Mouse (Mus musculus) right cerebral cortex, adult 18-20 months (tissue): Measurements from ENCODE around the gene Rap1gap2.

Experiments used
- DNase-seq: peaks from one replicate; pipeline ENCODE4 v3.0.0; 2022; ENCODE audit warnings: mixed read lengths

Gene Rap1gap2

DNA sequence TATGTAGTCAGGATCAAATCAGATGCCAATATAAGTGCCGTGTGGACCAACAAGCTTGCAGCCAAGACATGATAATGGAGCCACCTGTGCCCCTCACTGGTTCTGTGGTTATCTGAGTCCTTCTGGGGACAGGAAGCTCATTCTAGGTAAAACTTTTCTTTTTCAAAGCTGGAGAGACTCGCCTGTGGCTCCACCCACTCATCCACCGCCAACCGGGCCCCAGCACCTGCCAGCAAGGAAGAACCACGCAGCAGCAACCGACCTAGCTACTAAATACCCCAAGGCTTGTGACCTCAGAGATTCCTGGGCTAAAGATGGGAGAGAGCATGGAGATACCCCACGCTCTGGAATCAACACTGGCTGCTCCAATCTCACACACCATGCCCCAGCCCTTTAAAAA lies 205.5 kb downstream of the Rap1gap2 start:
- DNase-seq: no peak

DNA sequence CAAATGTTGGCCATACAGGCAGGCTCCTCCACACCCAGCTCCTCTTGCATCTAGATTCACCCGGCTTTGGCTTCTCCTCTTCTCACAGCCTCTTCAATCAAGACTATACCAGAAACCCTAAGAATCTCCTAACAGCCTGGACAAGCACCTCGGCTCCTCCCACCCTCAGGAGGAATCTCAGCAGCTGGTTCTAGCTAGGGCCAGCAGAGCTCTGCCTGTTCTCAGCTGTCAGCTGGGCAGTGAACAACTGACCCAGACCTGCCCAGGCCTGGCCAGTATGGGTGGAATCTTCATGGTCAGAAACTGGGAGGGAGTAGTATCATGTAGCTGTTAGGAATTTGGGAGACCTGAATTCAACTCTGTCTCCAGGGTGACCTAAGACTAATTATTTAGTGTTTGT lies 206.5 kb downstream of the Rap1gap2 start:
- no peak for DNase-seq

DNA sequence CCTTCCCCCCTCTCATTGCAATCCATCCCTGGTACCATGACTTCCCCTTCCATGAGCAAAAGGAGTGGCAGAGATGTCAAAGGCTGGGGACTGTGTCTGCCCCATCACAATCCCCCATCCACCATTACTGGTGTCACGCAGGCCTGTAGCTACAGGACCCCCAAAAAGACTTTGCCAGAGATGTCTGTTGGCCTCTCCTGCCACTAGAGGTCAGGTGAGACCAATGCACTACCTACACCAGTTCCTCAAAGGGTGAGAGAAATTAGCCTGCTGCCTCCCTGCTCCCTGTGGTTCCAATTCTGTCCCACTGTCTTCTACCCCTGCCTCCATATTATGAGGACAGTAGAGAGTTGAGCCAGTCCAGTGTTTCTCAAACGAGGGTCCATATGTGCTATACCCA lies 208.6 kb downstream of the Rap1gap2 start:
- no peak for DNase-seq

DNA sequence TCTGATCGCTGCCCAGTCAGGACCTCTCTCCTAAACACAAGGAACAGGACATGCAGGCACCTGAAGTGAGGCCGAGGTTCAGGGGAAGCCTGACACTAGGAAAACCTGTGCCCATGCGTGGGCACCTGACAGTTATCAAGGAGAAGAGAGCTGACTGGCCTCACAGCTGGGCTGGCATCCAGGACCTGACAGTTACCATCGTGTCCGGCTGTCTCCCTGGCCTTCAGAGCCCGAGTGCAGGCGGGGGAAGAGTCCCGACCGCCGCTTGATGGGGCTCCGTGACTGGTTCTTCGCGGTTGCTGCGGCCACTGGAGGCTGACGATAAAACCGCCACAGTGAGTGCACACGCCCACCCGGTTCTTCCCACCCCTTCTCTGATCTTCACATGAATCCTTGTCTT lies 215.1 kb downstream of the Rap1gap2 start:
- no peak for DNase-seq

DNA sequence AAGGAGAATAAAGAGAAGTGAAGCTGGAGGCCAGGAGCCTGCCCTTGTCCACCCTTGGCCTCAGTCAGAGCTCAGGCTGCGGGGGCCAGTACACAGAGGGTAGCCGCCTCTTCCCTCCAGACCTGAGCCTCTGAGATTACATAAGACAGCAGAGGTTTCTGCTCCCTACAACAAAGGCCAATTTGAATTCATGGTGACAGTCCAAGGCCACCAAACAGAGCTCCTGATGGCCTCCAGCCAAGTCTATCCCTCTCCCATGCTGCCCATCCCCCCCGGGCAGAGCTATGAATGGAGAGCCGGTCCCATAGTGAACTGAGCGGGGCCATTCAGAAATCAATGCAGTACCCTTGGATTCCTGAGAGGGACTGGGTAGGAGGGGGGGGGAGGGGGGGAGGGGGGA lies 217.2 kb downstream of the Rap1gap2 start:
- DNase-seq: no peak

DNA sequence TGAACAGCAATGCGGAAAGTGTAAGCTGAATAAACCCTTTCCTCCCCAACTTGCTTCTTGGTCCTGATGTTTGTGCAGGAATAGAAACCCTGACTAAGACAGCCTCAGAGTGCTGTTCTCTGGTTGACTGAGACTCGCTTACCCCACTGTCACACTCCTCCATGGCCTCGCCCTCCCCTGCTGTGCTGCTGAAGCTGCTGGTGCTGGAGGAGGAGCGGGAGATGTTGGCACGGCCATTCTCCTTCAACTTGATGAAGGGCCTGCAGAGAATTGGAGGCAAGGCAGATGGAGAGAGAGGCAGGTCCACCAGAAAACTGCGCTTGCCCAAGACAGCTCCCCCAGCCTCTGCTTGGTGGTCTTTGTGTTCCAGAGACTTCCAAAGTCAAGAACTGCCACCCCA lies 217.8 kb downstream of the Rap1gap2 start:
- DNase-seq: no peak

DNA sequence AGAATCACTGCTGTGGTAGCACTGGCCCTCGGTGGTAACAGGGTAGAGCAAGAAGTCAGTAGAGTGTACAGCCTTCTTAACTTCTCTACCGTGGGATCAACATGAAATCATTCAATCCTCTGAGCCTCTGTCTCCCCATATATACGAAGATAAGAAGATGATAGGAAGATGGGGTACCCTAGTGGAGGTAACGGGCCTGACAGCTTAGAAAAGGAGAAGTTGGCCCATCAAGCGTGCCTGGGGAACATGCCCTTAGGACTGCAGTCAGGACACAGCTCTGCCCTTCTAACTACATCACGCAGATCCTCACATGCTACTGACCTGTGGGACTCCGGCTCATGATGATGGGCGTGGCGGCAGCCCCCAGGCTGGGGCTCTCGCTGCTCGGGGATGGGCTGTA lies 218.8 kb downstream of the Rap1gap2 start:
- no peak for DNase-seq

DNA sequence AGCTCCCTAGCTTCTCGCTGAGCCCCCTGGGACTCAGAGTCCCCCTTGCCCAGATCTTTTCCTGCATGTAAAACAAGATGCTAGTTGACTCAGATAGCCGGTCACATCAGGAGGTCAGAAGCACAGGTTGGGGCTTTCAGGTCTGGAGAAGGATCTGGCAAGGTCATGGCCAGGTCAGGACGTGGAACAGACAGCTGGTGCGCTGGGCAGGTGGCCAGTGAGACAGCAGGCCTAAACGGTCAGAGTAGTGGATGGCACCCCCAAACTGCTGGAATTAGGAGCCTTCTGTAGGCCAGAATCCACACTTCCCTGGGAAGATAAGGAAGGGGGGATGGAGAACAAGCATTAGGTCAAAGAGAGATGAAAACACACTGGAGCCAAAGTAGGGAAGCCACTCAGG lies 223.5 kb downstream of the Rap1gap2 start:
- DNase-seq: no peak

DNA sequence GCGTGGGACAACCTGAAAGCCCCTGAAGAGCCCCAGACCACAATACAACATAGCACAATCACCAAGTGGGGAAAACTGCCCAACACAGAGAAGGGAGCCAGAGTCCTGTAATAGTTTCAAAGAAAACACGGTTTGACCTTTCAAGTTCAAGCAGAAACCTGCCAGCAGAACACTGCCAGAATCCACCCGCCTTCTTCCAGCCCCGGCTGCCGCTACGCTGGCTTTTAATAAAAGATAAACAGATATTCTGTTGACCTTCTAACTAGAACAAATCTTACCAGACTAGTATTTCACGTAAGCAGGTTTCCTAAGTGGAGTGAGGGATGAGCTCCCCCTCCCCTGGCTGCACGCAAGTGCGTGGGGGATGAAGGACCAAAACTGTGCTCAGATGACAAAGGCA lies 225.0 kb downstream of the Rap1gap2 start:
- DNase-seq: no peak

DNA sequence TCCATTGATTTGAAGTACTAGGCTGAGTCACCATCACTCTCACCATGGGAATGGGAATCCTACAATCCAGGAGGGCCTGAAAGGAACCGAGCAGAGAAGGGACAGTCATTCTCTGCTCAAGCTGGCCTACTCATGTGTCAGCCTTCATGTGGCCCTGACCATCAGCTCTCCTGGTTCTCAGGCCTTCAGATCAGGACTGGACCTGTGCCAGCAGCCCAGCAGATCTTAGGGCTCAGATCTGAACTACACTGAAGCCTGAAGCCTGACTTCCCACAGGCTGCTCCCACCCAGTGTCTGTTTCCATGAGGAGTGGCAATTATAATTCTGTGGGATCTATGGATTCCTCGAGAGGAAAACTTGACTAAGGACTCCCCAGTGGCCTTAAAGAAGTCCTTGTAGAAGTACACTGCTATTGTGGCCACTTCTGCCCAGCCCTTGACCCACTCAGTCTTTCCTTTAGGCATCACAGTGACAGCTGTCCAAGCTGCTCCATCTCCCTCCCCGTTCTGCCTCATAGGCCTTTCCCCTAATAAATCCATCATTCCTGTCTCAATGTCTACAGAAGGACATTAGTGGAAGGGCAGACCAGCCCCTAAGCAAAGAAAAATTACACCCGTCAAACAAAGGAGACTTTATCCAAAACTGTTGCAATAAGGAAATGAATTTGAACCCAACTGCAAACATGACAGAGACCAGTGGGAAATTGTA lies 231.4 kb downstream of the Rap1gap2 start:
- no peak for DNase-seq

DNA sequence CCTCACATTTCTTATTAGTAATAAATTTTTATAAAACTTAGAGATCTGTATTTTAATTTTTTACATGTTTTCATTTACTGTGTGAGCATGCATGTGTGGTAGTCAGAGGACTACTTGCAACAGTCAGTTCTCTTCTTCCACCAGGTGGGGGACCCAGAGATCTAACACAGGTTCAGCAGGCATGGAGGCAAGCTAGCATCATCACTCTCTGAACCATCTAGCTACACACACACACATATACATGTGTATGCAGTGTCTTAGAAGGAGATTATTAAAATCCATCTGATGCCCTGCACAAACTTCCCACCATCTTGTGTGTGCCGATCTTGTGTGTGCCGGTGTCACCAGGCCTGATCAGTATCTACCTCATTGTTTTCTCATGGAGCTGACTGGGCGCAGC lies 233.9 kb downstream of the Rap1gap2 start:
- DNase-seq: peak; percentile 75

DNA sequence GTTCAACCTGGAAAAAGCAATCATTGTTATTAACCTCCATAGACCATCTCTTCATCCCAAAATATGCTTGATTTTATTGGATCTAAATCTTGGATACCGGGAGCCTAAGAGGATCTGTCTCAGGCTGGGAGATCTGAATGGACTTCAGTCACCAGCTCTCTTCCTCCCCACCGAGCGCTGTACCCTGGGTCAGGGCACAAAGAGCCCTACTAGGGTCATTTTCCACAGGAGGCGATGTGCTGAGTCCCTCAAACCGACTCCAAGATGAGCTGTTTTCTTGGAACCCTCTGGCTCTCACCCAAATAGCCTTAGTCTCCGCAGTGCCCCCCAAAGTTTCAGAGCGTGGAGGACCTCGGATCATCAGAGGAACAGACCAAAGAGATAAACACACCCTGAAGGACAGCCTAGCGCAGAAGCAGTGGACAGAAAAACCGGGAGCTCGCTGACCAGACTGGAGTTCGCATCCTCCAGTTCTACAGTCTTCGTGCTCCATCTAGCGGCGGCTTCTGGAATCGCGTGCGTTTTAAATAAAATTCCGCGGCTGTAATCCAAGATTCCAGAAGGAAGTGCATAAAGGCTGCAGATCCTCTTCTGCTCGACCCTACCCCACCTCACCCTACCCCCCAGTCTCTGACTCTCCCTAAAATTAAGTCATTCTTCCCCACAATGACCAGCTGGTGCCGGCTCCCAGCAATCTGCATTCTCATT lies 239.2 kb downstream of the Rap1gap2 start:
- DNase-seq: peak; percentile 74

DNA sequence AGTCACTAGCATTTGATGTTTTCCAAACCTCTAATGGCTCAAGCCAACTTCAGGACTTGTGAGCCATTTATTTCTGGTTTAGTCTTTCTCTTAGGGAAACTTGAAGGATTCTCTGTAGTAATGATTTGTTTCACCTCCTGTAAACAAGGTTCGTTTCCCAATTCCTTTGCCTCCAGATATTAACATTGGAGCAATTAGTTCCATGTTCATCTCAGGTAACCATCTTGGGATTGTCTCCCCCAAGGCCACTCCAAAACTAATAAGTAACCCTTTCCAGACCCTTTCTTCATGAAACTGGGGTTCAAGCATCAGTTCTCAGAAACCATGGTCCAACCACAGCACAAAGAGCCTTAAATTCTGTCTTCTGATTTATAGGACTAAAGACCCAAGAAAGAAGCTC lies 248.9 kb downstream of the Rap1gap2 start, which contains the start of gene Olfr412:
TSS of gene Olfr412 (plus strand) at position 301 of the 400 bp plus-strand sequence.
- DNase-seq: no peak

DNA sequence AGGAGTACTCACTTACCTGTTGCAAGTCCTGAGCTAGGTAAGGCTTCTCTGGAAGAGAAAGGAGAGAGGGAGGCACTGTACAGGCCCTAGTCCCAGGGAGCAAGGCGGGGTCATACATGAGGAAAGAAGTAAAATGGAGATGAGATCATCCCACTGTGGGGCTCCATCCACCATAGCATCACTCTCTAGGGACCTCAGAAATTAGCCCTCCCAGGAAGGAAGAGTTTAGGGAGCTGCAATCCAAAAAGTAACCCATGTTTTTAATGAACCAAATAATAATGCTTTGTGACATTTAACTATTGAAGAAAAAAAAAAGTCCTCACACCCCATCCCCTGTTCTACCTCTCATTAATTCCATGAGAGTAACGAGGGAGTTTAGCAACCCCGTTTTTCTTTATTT lies 258.2 kb downstream of the Rap1gap2 start, which contains the start of gene Olfr411:
TSS of gene Olfr411 (minus strand) at position 101 of the 400 bp plus-strand sequence.
- no peak for DNase-seq

DNA sequence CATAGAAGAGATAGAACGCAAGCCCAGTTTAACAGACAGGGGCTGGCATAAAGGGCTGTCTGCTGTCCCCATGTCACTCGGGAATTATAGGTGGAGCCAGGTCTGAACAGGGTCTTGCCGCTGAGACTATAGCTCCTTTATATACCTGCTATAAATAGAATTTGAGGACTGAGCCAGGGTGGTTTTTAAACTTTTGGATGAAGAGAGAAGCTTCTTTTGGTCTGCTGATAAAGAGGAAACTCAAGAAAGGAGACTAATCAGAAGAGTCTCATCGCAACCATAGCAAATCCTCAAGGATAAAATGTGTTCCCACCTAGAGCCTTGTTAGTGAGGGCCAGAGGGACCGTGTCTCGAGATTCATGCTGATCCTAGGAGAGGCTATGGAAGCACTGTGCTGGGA lies 272.8 kb downstream of the Rap1gap2 start, which contains the start of gene Olfr410:
TSS of gene Olfr410 (minus strand) at position 101 of the 400 bp plus-strand sequence.
- DNase-seq: no peak
